Mouse (Mus musculus): Measurements from ENCODE around the gene Nme6.

- TF ChIP-seq EP300 (optimal IDR thresholded peaks at IDR 0.05): no peak
- TF ChIP-seq CTCF (IDR thresholded peaks at IDR 0.05; ENCODE audit: low read depth): no peak
Observed at GRCm38 (mm10) chr9:109891501-109891900, 59.0 kb downstream of the Nme6 start.

All from stomach, postnatal 0 days (tissue).